Mouse (Mus musculus) embryo, embryonic 10.5 days (tissue): ENCODE measurements at regions not wholly inside any gene's neighbourhood (a gene's known extent, or its start where the extent isn't known, plus 50 kb on each side); places are given as distances from the start of the nearest gene placed in this dataset.

ENCODE experiments used
- DNase-seq: peaks from one replicate; pipeline ENCODE4 v3.0.0-alpha.2; 2015; ENCODE audit warnings: low spot score

DNA sequence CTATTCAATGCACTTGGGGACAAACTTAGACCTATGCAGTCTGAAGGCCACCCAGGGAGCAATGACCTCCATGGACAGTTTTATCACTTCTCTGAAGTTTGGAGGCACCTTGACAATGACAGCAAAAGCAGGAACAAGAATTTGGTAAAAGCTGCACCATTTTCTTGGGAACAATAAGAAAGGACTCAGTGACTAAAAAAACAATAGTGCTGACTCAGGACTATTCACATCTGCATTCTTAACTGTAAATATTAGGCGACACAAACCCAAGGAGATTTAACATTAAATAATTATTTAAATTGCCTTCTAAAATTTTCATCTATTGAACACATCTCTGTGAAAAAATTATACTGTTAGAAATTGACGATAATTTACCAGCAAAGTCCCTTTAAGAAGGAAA is 356.2 kb downstream of the Nup35 start:
- DNase-seq: no peak

DNA sequence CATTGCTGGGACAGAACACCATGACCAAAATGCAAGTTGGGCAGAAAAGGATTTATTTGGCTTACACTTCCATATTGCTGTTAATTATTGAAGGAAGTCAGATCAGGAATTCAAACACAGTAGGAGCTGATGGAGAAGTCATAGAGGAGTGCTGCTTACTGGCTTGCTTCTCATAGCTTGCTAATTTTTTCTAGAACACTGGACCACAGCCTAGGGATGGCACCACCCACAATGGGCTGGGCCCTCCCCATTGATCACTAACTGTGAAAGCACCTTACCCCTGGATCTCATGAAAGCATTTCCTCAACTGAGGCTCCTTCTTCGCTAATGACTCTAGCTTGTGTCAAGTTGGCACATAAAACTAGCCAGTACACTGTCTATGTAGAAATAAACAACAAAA is 381.3 kb downstream of the Nup35 start:
- DNase-seq: no peak

DNA sequence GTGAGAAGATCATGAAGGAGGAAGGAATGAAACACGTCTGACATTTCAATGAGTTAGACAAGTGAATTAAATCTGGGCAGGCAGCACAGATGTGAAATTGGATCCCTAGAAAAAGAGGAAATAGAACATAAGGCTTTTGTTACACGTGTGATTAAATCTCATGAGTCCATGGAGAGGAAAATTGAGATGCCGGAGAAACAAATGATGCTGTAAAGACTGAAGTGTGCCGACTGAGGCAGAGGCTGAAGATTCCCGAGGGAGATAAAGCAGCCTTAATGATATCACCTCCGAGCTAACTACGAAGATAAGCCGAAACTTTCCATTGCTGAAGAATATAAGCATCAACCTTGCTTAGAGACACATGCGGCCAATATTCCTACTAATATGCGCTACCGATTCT is 390.0 kb downstream of the Nup35 start:
- DNase-seq: no peak

DNA sequence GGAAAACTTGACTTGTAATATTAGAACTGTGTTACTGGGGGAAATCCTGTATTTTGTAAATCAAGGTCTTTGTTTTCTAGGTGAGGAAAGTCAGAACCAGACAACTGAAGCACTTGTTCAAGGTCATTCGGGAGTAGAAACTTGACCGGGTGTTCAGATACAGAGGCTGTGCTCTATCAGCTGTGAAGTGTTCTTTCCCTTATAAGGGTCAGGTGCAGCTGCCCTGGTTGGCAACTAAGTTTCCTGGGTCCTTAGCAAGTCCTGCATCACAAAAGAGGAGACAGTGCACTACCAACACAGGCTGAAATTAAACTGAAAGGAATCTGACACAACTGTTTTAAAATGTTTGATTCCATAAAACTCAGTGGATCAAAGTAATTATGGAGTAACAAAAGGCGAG is 406.6 kb downstream of the Nup35 start:
- DNase-seq: no peak
